Mouse (Mus musculus) retina, postnatal 7 days (tissue): ENCODE measurements around the gene Alkbh1.
"Not testable (repeated sequence)": the region's sequence is repeated elsewhere in the genome, so short reads cannot be mapped to it uniquely, and the experiment has no call there.

Experiments
- DNase-seq: peaks from one replicate; pipeline ENCODE4 v3.0.0-alpha.2; 2012; ENCODE audit warnings: low read depth, low spot score

The Alkbh1 gene

DNA sequence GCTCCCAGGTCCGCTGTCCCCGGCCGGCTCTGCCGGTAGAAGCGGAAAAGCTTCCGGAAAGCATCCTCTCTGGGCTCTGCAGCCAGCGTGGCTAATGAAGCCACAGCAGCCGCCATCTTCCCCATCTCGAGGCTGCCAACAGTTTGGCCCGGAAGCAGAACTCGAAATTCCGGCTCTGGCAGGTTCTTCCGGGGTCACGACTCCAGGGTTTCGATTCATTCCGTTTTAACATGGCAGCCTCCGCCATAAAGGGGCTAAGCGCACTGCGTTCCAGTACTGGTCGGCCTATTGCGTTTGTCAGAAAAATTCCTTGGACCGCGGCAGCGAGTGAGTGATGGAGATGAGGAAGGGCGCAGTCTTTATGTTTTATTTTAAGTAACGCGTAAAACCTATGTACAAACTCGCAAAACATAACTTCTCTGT lies at the start of gene Alkbh1, which contains the start of gene Slirp:
Gene Alkbh1 (minus strand): TSS at position 318 of the 423 bp plus-strand sequence.
Gene Slirp (plus strand): TSS at position 197 of the 423 bp plus-strand sequence.
- DNase-seq = peak; percentile 88

DNA sequence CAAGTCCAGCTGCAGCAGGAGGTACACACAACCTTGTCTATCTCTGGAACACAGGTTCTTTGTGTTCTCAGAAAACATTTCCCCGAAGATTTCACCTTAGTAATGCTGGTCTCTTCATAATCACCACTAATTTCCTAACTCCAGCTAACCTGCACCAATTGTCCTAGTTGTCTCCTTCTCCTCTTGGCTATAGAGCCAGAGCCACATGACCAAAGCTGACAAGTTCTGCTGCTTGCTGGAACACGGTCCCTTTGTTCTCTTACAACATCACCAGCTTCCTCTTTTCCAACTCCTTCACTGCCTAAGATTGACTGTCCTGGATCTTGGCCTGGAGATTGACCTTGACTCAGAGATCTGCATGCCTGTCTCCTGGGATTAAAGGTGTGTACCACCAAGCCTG lies 44.9 kb upstream of the Alkbh1 start:
- not testable (repeated sequence) for DNase-seq

DNA sequence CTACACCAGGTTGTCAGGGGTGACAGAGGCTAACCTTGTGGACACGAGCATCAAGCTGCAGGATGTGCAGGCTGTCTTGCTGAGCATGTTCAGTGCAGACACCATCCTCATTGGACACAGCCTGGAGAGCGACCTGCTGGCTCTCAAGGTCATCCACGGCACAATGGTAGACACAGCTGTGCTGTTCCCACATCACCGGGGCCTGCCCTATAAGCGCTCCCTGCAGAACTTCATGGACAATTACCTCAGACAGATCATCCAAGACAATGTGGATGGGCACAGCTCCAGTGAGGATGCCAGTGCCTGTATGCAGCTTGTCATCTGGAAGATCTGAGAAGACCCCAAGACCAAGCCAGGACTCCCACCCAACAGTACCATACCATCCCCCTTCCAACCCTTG lies 38.7 kb upstream of the Alkbh1 start:
- DNase-seq = not testable (repeated sequence)

DNA sequence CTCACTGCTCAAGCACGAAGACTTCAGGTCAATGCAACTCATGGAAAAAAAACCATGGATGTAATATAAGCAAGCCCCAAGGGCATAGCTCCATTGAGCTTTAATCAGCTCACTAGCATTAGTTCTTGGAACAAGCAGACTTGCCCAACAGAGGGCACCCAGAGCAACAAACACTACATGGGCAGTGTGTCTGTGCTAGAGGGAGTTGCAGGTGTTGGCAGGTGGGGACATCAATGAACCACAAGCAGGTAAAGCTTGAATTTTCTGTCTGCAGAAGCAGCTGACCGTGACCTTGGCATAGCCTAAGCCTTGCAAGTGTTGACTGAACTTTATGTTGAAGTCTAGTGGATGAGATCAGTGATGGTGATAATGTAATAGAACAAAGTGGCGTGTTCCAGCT lies 30.9 kb upstream of the Alkbh1 start:
- DNase-seq = no peak

DNA sequence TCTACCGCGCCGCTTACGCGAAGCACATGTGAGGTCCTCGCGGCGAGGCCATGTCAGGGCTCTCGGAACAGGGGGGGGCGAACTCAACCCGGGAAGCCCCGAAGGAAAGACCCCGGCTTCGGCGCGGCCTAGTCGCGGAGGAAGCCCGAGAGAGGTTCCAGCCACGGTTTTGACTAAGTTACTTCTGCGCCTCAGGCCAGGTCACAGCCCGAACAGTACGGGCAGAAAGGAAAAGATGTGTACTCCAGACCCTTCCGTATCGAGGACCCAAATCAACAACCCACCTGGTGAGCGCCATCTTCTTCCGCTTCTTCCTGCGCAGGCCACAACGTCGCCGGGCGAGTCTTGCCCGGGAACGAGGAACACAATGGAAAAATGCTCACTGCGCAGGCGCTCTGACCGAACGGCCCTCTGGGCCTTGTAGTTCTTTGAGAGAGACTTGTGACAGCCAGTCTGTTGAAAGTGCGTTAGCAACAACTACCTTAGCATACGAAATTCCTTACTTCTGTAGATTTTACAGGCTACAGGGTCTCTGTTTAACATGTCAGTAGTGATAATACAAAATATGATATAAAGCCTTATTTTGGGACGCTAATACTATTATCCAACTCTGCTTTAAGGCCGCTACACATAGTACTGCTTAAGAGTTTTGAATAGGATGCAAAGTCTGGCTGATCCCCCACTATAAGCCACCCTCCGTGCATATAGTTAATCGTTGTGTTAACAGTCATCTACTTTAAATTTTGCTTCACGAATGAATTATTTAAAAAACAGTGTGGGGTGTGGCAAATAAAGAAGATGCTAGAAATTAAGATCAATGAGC lies 28.4 kb upstream of the Alkbh1 start, which contains the start of gene Snw1:
Gene Snw1 (minus strand): TSS at position 311 of the 823 bp plus-strand sequence.
- DNase-seq = peak; percentile 95

DNA sequence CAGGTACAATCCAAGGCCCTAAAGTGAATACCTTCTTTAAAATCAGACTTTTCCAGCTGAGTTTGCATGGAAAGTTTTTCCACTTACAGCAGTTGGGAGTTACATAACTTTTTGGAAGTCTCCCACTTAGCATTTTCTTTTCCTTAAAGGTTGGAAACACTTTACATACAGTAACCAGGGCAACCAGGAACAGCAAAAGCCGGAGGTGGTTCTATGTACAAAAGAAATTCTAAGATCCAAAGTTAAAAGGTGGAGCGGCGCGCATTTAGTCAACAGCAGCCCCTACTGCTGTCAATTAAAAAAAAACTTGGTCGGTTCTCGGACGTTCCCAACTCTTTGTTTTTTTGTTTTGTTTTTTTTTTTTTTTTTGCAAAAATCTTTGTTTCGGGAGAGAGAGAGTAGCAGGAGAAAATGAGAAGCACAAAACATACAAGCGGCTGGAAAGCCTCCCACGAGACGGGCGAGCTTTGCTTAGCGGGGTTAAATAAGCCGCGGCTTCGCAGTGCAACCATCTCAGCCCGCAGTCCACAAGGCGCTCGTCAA lies 27.7 kb upstream of the Alkbh1 start:
- no peak for DNase-seq

DNA sequence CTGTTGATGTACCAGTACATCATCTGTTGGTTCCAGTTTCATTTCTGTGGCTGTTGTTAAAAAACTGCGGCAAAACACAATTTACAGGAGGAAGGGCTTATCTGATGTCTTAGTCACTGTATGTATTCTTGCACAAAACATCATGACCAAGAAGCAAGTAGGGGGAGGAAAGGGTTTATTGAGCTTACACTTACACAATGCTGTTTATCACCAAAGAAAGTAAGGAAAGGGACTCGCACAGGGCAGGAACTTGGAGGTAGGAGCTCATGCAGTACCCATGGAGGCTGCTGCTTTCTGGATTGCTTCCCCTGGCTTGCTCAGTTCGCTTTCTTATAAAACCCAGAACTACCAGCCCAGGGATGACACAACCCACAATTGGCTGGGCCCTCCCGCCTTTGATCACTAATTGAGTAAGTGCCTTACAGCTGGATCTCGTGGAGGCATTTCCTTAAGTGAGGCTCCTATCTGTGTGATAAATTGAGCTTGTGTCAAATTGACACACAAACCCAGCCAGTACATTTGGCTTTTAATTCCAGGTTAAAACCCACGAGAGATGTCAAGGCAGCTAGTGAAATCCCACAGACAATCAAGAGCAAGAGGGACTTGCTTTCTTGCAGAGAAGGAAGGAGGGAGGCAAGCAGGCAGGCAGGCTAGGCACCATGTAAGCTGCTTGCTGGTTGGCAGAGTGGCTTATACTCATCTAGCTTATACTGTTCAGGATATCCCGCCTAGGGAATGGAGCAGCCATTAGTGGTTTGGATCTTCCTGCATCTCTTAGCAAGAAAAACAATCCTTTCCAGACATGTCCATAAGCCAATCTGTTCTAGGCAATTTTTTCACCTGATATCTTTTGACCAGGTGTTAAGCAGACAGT lies 26.7 kb upstream of the Alkbh1 start:
- no peak for DNase-seq

DNA sequence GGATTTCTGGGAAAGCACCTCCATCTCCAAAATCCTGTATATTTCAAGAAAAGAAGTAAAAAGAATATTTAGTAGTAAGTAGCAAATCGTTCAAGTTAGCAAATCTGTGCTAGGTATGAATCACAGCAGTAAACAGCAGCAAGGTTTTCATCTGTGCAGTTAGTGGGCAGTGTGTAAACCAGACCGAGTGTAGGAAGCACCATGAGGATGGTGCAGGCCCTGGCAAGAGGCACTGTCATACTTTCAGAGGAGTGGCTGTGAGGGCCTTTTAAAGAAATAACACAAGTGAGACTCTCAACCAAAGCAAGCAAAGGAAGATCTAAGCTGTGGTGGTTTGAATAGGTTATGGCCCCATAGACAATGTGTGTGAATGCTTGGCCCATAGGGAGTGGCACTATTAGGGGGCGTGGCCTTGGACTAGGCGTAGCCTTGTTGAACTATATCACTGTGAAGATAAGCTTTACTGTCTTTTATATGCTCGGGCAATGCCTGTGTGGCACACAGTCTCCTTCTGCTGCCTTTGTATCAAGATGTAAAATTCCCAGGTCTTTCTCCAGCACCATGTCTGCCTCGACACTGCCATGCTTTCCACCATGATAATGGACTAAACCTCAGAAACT lies 21.0 kb upstream of the Alkbh1 start:
- DNase-seq = no peak

DNA sequence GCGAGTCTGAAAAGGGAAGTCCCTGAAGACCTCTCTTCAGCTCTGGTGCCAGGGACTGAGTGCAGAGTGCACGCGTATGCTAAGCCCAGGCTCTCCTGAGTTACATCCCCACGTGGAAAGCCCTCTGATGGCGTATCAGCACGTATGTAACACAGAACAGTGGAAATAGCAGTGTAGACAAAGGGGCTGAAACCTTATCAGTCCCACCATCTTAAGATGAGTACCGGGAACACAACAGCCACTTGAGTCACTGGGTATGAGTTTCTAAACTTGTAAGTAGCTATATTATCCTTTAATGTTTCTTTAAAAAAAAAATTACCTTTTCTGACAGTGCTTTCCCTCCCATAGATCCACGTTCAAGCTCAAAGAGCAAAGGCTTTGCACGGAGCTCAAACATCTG lies 5.6 kb upstream of the Alkbh1 start:
- no peak for DNase-seq

DNA sequence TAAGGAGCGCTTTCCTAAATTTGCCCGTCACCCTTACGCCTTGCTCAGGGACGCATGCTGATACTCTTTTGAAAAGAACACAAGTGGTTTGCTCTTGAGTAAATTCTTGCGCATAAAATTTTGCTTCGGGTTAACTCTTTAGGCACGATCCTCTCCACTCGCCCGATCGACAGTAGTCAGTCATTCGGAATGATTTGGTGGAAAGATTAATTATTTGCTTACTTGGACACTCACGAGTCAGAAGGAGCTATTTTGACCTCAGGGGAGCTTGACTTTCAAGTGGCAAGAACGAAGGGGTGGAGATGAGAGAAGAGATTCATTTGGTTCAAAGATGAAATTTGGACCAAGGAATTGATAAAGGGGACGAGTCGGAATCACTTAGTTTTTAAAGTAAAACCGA lies 394 bp upstream of the Alkbh1 start:
- no peak for DNase-seq

DNA sequence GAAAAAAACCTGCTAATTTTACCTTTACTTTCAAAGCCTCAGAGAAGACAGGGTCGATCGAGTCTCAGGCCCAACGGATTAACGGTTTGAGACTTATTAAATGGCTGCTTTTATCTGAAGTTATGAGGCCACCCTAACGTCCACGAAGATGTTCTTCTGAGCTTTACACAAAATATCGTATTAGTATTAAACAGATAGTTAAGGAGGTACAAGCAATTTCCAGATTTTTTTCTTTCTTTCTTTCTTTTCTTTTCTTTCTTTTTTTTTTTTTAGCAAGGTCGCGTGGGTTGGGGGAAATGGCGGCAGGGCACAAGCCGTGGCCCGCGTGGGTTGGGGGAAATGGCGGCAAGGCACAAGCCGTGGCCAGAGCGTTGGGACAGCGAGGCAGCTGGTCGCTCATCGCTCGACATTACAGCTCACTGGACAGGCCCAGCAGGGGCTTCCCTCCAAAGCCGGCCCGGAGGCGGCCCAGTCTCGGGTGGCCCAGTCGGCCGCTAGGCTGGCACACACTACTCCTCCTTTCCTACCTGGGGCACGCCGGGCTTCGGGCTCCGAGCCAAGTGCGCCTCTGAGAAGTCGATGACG lies 610 bp downstream of the Alkbh1 start:
- no peak for DNase-seq

DNA sequence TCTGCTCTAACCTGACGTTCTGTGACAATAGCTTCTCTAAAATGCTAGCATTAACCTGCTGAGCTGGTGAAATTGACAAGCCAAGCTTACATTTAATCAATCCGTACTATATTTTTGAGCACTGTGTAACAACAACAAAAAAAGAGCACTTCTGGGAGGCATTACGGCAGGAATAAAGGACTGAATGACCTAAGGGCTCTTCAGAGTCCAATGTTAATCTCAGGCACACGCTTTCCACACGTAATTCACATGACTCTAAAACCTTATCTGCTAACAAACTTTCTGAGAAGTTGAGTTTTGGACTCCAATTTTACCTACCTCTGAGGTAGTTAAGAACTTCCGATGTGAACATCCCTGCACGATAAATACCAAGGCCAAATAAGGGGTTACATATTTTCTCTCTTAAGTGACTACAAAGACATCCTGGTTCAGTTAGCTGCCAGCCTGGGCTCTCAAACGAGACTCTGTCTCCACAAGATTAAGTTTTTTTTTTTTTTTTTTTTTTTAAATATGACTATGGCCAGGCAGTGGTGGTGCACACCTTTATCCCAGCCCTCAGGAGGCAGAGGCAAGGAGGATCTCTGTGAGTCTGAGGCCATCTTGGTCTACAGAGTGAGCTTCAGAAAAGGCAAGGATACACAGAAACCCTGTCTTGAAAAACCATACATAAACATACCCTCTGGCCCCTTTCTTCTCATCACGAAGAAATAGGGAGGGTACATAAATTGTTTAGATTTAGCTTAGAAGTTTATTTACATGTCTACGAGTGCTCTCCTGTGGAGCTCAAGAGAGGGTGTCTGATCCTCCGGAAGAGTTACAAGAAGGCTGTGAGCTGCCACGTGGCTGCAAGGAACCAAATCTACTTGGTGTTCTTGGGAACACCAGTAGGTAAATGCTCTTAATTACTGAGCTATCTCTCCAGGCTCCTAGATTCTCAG lies 1.4 kb downstream of the Alkbh1 start:
- DNase-seq = no peak

DNA sequence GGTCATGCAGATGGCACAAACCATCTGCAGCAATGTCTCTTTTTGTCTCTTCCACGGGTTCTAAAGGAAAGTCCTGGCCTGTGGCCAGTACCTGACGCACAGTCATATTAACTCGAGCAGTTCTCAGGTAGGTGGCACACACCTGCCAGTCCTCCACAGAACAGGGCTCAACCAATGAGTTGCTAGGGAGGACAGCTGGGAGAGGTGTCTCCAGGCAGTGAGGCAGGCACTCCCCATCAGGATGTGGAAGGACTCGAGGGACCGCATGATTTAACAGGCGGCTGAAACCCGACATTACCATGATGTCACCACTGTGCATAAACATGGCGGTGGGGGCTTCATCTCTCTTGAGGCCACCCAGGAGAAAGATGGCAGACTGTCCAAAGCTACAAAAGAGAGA lies 14.9 kb downstream of the Alkbh1 start:
- DNase-seq = no peak

DNA sequence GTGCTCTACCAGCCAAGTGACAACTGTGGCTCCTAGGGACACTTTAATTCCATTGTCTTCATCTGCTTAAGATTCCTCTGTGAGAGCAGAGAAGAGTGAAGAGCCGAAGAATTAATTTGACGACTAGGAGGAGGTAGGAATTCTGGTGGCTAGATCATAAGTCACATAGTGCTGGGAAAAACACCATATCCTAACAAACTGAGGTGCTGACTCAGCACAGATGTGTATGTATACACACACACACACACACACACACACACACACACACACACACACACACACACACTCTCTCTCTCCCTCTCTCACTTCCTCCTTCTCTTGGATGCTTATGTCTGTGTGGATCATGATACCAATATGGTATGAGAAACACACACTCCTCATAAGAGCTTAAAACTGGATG lies 15.5 kb downstream of the Alkbh1 start:
- no peak for DNase-seq

DNA sequence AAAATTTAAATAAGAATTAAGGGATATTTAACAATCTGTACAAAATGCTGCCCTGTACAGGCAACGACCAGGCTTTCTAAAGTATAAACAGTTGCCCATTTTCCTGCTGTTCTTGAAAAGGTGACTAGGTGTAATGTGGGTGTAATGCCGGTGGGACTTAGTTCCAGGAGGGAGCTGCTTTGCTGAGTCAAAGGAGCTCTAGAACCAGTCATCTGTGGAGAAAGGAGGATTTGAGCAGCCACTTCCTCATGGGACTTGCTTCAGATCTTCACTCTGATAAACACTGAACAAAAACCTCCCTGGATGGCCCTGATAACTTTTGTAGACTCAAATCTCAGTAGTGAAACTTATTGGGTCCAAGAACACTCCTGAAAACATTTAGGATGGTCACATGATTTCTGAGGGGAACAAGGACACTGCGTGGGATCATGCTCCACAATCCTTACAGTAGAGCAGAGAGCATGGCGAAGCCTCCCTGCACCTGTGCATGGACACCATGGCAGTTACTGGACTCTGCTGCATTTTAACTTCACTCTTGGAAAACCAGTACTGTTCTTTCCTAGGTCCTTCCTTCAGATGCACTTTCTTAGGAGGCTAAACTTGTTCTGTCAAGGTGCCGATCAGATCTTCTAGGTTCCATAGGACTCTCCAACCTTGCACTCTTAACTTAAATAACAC lies 17.3 kb downstream of the Alkbh1 start:
- DNase-seq = no peak

DNA sequence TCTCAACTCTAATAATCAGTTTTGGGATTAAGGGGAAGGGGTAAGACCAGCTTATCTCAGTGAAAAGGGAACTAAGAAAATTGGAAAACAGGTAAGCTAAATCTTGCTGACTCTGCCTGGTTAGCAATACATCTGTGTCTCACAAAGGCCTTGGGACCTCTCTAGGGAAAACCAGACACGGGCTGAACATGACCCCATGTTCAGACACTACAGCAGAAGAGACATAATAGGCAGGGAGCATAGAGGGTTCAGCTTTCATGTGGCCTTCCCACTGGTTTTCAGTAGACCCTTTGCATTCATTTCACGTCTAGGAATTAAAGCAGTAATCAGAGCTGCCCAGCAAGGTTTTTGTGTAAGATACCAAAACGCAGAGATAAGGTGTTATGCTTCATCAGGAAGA lies 19.3 kb downstream of the Alkbh1 start:
- DNase-seq = no peak

DNA sequence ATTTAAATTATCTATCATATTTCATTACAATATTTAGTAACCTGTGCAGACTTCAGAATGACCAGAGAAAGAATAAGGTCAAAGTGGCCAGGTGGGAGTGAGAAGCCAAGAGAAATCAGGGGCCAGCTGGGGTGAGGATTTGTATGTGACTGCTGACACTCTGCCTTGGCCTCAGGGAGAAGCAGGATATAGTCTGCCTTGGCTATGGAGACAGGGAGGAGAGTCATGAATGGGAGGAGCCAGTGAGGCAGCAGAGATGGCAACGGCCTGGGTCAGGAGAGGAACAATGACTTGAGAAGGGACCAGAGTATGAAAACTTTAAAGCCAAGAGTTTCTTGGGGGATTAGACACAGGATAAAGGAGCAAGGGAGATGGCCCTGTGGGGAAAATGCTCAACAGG lies 20.1 kb downstream of the Alkbh1 start:
- DNase-seq = no peak

DNA sequence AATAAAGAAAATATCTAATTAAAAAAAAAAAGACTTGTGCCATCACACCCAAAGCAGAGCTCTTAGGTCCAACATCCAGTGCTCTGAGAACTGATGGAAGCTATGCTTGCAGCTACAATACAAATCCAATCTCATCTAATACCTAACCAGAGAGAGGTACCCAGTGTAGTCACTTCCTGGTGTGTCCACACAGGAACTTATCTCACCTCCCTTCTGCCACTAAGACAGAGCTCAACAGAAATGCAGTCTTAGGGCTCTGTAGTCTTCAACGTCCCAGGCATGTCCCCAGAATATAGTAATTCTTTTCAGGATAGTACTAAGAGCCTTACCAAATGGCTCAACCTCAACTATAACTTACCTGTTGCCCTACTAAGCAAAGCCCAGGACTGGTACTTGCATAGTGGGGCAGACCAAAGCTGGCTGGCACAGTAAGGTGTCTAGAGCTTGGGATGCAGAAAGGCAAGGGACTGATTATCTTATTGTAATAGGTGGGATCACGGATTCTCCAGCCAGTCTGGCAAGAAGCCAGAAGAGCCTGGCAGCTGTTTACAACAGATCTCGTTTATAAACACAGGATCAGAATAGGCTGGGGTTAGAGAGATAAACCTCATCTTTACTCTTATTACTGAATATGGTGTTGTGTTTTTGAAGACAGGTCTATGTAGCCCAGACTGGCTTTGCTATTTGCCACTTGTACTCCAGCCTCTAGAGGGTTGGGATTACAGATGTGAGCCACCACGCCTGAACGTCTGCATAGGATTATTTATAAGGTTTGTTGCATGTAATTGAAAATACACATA lies 21.9 kb downstream of the Alkbh1 start:
- DNase-seq = no peak

DNA sequence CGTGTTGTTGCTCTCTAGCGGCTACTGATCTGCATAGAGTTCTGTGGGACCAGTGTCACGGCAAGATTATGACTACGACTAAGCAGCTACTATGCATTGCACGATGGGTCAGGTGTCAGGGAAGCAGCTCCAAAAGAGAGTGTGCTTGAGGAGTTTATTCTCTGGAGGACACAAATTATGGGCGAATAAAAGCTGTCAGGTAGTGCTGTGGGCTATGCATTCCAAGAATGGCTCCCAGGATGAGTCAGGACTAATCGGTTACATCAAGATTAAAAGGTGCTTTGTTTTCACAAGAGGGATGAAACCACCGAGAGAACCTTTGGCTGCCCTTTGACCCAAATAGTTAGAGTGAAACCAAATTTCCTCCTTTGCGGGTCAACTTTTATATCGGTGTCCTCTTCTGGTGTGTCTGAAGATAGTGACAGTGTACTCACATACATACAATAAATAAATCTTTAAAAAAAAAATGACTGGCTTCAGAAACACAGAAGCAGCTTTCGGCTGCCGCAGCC lies 23.8 kb downstream of the Alkbh1 start:
- no peak for DNase-seq
